Mouse (Mus musculus) MEL (cell line): ENCODE data around the gene Fndc3a. TPM values are rescaled to one million over a fixed set of nuclear protein-coding genes. Genes with fewer than 3 reads are reported as not detected.

Experiments used
- DNase-seq: peaks from one replicate; pipeline ENCODE4 v3.0.0; 2011; ENCODE audit warnings: low read depth, low spot score
- H3K27ac ChIP-seq: 2 replicates; pipeline ENCODE4 v1.5.1; 2012; ENCODE audit warnings: low read depth, mild to moderate bottlenecking, control low read depth, low read length, moderate library complexity; ENCODE audit not compliant: control insufficient read depth
- H3K27me3 ChIP-seq, 2 experiments: fragments of 150-350 bp in 1 of 2; sonication (generic) in 1 of 2; 2 replicates each; pipeline ENCODE4 v1.6.1; 2012; ENCODE audit warnings: low read length in 2 of 2, mild to moderate bottlenecking in 2 of 2, improper control_type of control experiment in 1 of 2, moderate library complexity in 1 of 2; ENCODE audit not compliant: insufficient read depth in 2 of 2, control insufficient read depth in 1 of 2
- H3K36me3 ChIP-seq, 2 experiments: 2 replicates each; pipeline ENCODE4 v1.6.1; 2012 to 2014; ENCODE audit warnings: low read length in 2 of 2, improper control_type of control experiment in 1 of 2, inconsistent platforms in 1 of 2, mild to moderate bottlenecking in 1 of 2; ENCODE audit not compliant: insufficient read depth in 2 of 2, control insufficient read depth in 1 of 2
- H3K4me1 ChIP-seq, 2 experiments: fragments of 150-350 bp in 1 of 2; sonication (generic) in 1 of 2; 2 replicates each; pipeline ENCODE4 v1.6.1; 2012; ENCODE audit warnings: low read length in 2 of 2, improper control_type of control experiment in 1 of 2, mild to moderate bottlenecking in 1 of 2; ENCODE audit not compliant: insufficient read depth in 2 of 2, control insufficient read depth in 1 of 2
- H3K4me3 ChIP-seq, 2 experiments: fragments of 150-350 bp in 1 of 2; sonication (generic) in 1 of 2; 2 replicates each; pipeline ENCODE4 v1.5.1; 2012; ENCODE audit warnings: low read depth in 2 of 2, low read length in 2 of 2, mild to moderate bottlenecking in 2 of 2, moderate library complexity in 2 of 2, control low read depth in 1 of 2, improper control_type of control experiment in 1 of 2; ENCODE audit not compliant: control insufficient read depth in 1 of 2, insufficient read depth in 1 of 2
- H3K79me2 ChIP-seq: 2 replicates; pipeline ENCODE4 v1.6.1; 2012; ENCODE audit warnings: mild to moderate bottlenecking, low read length, moderate library complexity; ENCODE audit not compliant: control insufficient read depth, poor library complexity, insufficient read depth
- H3K9ac ChIP-seq: 2 replicates; pipeline ENCODE4 v1.6.1; 2012; ENCODE audit warnings: low read depth, mild to moderate bottlenecking, control low read depth, low read length, moderate library complexity; ENCODE audit not compliant: control insufficient read depth, poor library complexity, severe bottlenecking
- H3K9me3 ChIP-seq: fragments of 150-350 bp; sonication (generic); replicated peaks from 2 replicates; pipeline ENCODE4 v1.6.1; 2012; ENCODE audit warnings: mild to moderate bottlenecking, low read length, improper control_type of control experiment, moderate library complexity; ENCODE audit not compliant: insufficient read depth
- BHLHE40 ChIP-seq: IDR thresholded peaks from 2 replicates; pipeline ENCODE4 v1.6.1; 2012; ENCODE audit warnings: low read depth, mild to moderate bottlenecking, inconsistent platforms, low read length, improper control_type of control experiment, borderline replicate concordance
- CHD2 ChIP-seq: IDR thresholded peaks from 2 replicates; pipeline ENCODE4 v1.6.1; 2011; ENCODE audit warnings: low read length, improper control_type of control experiment
- CTCF ChIP-seq, 3 experiments: IDR thresholded peaks in 2 of 3; conservative IDR thresholded peaks in 1 of 3; 2 replicates each; pipeline ENCODE4 v1.5.1; 2011 to 2012; ENCODE audit warnings: low read length in 3 of 3, low read depth in 2 of 3, mild to moderate bottlenecking in 2 of 3, improper control_type of control experiment in 1 of 3, inconsistent platforms in 1 of 3, mixed read lengths in 1 of 3, moderate library complexity in 1 of 3; ENCODE audit not compliant: control insufficient read depth in 1 of 3, insufficient read depth in 1 of 3, poor library complexity in 1 of 3, severe bottlenecking in 1 of 3
- E2F4 ChIP-seq: IDR thresholded peaks from 2 replicates; pipeline ENCODE4 v1.6.1; 2011; ENCODE audit warnings: low read depth, low read length, improper control_type of control experiment, borderline replicate concordance
- EP300 ChIP-seq, 2 experiments: IDR thresholded peaks; 2 replicates each; pipeline ENCODE4 v1.6.1; 2011; ENCODE audit warnings: improper control_type of control experiment in 2 of 2, low read length in 2 of 2, low read depth in 1 of 2, mild to moderate bottlenecking in 1 of 2
- ETS1 ChIP-seq: IDR thresholded peaks from 2 replicates; pipeline ENCODE4 v1.6.1; 2012; ENCODE audit warnings: low read depth, mild to moderate bottlenecking, inconsistent platforms, low read length, improper control_type of control experiment, moderate library complexity
- GABPA ChIP-seq: IDR thresholded peaks from 2 replicates; pipeline ENCODE4 v1.6.1; 2012; ENCODE audit warnings: low read depth, mild to moderate bottlenecking, inconsistent platforms, low read length, improper control_type of control experiment, moderate library complexity
- GATA1 ChIP-seq: IDR thresholded peaks from 2 replicates; pipeline ENCODE4 v1.6.1; 2011; ENCODE audit warnings: low read depth, low read length, improper control_type of control experiment
- HCFC1 ChIP-seq: IDR thresholded peaks from 2 replicates; pipeline ENCODE4 v1.6.1; 2012; ENCODE audit warnings: low read depth, mild to moderate bottlenecking, inconsistent platforms, low read length, improper control_type of control experiment, moderate library complexity
- JUND ChIP-seq: IDR thresholded peaks from 2 replicates; pipeline ENCODE4 v1.6.1; 2011; ENCODE audit warnings: low read depth, mild to moderate bottlenecking, improper control_type of control experiment, low read length
- KAT2A ChIP-seq: conservative IDR thresholded peaks from 2 replicates; pipeline ENCODE4 v1.6.1; 2012; ENCODE audit warnings: low read depth, low read length, improper control_type of control experiment, inconsistent platforms
- MAFK ChIP-seq: IDR thresholded peaks from 2 replicates; pipeline ENCODE4 v1.6.1; 2011; ENCODE audit warnings: low read depth, mild to moderate bottlenecking, low read length, improper control_type of control experiment, borderline replicate concordance
- MAZ ChIP-seq: IDR thresholded peaks from 2 replicates; pipeline ENCODE4 v1.6.1; 2012; ENCODE audit warnings: low read depth, mild to moderate bottlenecking, inconsistent platforms, low read length, improper control_type of control experiment
- MYB ChIP-seq: IDR thresholded peaks from 2 replicates; pipeline ENCODE4 v1.6.1; 2011; ENCODE audit warnings: mild to moderate bottlenecking, low read depth, low read length, improper control_type of control experiment
- POLR2A ChIP-seq, 2 experiments: IDR thresholded peaks; 2 replicates each; pipeline ENCODE4 v1.6.1; 2011 to 2012; ENCODE audit warnings: low read length in 2 of 2, mild to moderate bottlenecking in 2 of 2, control low read depth in 1 of 2, improper control_type of control experiment in 1 of 2, low read depth in 1 of 2, moderate library complexity in 1 of 2; ENCODE audit not compliant: control insufficient read depth in 1 of 2, insufficient read depth in 1 of 2, poor library complexity in 1 of 2
- POLR2AphosphoS2 ChIP-seq: IDR thresholded peaks from 2 replicates; pipeline ENCODE4 v1.6.1; 2011; ENCODE audit warnings: low read length, improper control_type of control experiment
- POLR2AphosphoS5 ChIP-seq: IDR thresholded peaks from 2 replicates; pipeline ENCODE4 v1.6.1; 2012; ENCODE audit warnings: low read depth, borderline replicate concordance, mild to moderate bottlenecking, inconsistent platforms, low read length, moderate library complexity, mixed read lengths
- RAD21 ChIP-seq: IDR thresholded peaks from 2 replicates; pipeline ENCODE4 v1.6.1; 2011; ENCODE audit warnings: mild to moderate bottlenecking, low read depth, low read length, improper control_type of control experiment
- SIN3A ChIP-seq: IDR thresholded peaks from 2 replicates; pipeline ENCODE4 v1.6.1; 2012; ENCODE audit warnings: low read length, improper control_type of control experiment, inconsistent platforms
- TBP ChIP-seq: IDR thresholded peaks from 2 replicates; pipeline ENCODE4 v1.8.0; 2011; ENCODE audit warnings: low read depth, low read length, improper control_type of control experiment
- TCF12 ChIP-seq: IDR thresholded peaks from 2 replicates; pipeline ENCODE4 v1.6.1; 2014; ENCODE audit warnings: low read depth, mild to moderate bottlenecking, inconsistent platforms, low read length, improper control_type of control experiment, moderate library complexity
- UBTF ChIP-seq: IDR thresholded peaks from 2 replicates; pipeline ENCODE4 v1.6.1; 2012; ENCODE audit warnings: low read depth, mild to moderate bottlenecking, inconsistent platforms, low read length, improper control_type of control experiment, moderate library complexity, borderline replicate concordance; ENCODE audit not compliant: insufficient read depth
- USF1 ChIP-seq: IDR thresholded peaks from 2 replicates; pipeline ENCODE4 v1.6.1; 2014; ENCODE audit warnings: low read depth, mild to moderate bottlenecking, inconsistent platforms, low read length, improper control_type of control experiment, moderate library complexity
- USF2 ChIP-seq, 2 experiments: IDR thresholded peaks; 2 replicates each; pipeline ENCODE4 v1.6.1; 2011 to 2012; ENCODE audit warnings: improper control_type of control experiment in 2 of 2, low read length in 2 of 2, borderline replicate concordance in 1 of 2, inconsistent platforms in 1 of 2, low read depth in 1 of 2, mild to moderate bottlenecking in 1 of 2; ENCODE audit not compliant: insufficient read depth in 1 of 2
- ZC3H11A ChIP-seq: IDR thresholded peaks from 2 replicates; pipeline ENCODE4 v1.6.1; 2012; ENCODE audit warnings: low read depth, mild to moderate bottlenecking, inconsistent platforms, low read length, improper control_type of control experiment
- ZMIZ1 ChIP-seq: IDR thresholded peaks from 2 replicates; pipeline ENCODE4 v1.6.1; 2012; ENCODE audit warnings: low read depth, mild to moderate bottlenecking, inconsistent platforms, low read length, improper control_type of control experiment, moderate library complexity
- ZNF384 ChIP-seq: IDR thresholded peaks from 2 replicates; pipeline ENCODE4 v1.6.1; 2012; ENCODE audit warnings: low read depth, mild to moderate bottlenecking, inconsistent platforms, low read length, improper control_type of control experiment
- polyA plus RNA-seq, 2 experiments: library from polyadenylated mRNA; stranded (reverse) in 1 of 2; unstranded in 1 of 2; fragments of >175 nt in 1 of 2; fragments of >200 nt in 1 of 2; gene quantifications; 2 replicates each; pipeline versions ENCODE4 v1.2.1 to v1.2.4; 2012; ENCODE audit warnings: low replicate concordance in 2 of 2, low read depth in 1 of 2; ENCODE audit not compliant: insufficient read length in 2 of 2, insufficient read depth in 1 of 2, missing spikeins in 1 of 2
- total RNA-seq: library from RNA; depleted of rRNA; stranded (reverse); fragments of 300-350 nt; gene quantifications from 2 replicates; pipeline ENCODE4 v1.2.3, GENCODE M21; 2012

The Fndc3a gene
- total and polyA plus RNA-seq, 3 experiments, result 4.2 to 9.0 TPM; not detected in 1

DNA sequence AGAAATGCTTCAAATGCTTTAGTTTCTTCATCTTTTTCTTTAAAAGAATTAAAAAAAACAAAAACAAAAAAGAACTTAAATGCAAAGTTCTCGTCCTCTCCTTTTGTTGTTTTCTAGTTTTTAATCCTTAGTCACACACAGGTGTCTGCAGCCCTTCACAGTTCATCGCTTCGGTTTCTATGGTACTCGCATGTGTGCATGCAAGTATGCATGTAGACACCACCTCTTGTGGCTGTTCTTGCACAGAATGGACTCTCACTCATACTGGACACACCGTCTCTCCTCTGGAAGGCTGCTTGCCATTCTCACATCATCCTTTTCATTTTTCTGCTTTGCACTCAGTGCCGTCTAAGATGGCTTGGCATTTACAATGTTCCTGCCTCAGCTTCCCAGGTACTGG lies 126.8 kb downstream of the Fndc3a start:
- Histone ChIP-seq H3K4me3 (no peak overlapping the region), H3K79me2 (no peaks in the 10 kb centered on the region)
- TF ChIP-seq HCFC1 (no peak), TCF12 (no peak), MAFK (no peak), GATA1 (no peak), KAT2A (no peak), GABPA (no peak), JUND (no peak), UBTF (no peak), BHLHE40 (no peak), ZC3H11A (no peak), ZMIZ1 (no peak), EP300 (IDR thresholded peaks at IDR 0.05; ENCODE audit: low read depth in 1 of 2, low read length in 2 of 2) (no peak), TBP (no peak)
- TF ChIP-seq, all 39 proteins: peak for 0
- no peaks in the 10 kb centered on the region; a peak in 2 of 4 replicates for H3K36me3 ChIP-seq
- H3K9ac ChIP-seq, result no peak overlapping the region
- no peak for DNase-seq
- no peaks in the 10 kb centered on the region for H3K9me3 ChIP-seq
- no peaks in the 10 kb centered on the region for H3K4me1 ChIP-seq
- no peak overlapping the region for H3K27ac ChIP-seq
- H3K27me3 ChIP-seq, result no peaks in the 10 kb centered on the region

DNA sequence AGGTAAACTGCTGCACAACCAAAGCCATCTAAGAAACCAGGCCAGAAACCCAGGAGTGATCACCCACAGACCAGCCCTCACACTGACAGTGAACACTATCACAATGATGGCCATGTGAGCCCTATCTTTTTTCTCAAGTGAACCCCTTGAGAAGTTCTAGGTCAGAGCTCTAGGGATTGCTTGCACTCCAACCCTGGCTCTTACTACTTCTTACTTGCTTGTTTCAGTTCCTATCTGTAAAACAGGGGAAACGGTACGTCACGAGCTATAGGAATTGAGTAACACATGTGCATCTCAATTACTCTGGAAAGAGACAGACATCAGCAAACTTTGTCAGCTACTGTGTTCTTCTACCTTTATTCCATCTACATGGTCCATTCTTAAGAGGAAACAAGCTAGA lies 128.8 kb downstream of the Fndc3a start:
- Histone ChIP-seq H3K27ac (no peak overlapping the region), H3K4me1 (no peaks in the 10 kb centered on the region), H3K27me3 (no peaks in the 10 kb centered on the region), H3K36me3 (no peaks in the 10 kb centered on the region; a peak in 1 of 4 replicates), H3K9me3 (no peaks in the 10 kb centered on the region), H3K9ac (no peak overlapping the region), H3K4me3 (no peak overlapping the region), H3K79me2 (no peaks in the 10 kb centered on the region)
- no peak for DNase-seq
- TF ChIP-seq TBP (no peak), POLR2AphosphoS5 (no peak), POLR2AphosphoS2 (no peak), ZMIZ1 (no peak), RAD21 (no peak), GATA1 (no peak), CTCF (IDR thresholded peaks at IDR 0.05 in 2 of 3, conservative IDR thresholded peaks at IDR 0.05 in 1 of 3; ENCODE audit: control insufficient read depth in 1 of 3, insufficient read depth in 1 of 3, low read depth in 2 of 3, low read length in 3 of 3, poor library complexity in 1 of 3, severe bottlenecking in 1 of 3) (no peak), SIN3A (no peak), KAT2A (no peak), USF1 (no peak), POLR2A (IDR thresholded peaks at IDR 0.05; ENCODE audit: control insufficient read depth in 1 of 2, insufficient read depth in 1 of 2, low read depth in 1 of 2, low read length in 2 of 2, poor library complexity in 1 of 2) (no peak), EP300 (IDR thresholded peaks at IDR 0.05; ENCODE audit: low read depth in 1 of 2, low read length in 2 of 2) (no peak), MAZ (no peak), MYB (no peak), USF2 (IDR thresholded peaks at IDR 0.05; ENCODE audit: borderline replicate concordance in 1 of 2, insufficient read depth in 1 of 2, low read depth in 1 of 2, low read length in 2 of 2) (no peak), E2F4 (no peak), ZNF384 (no peak), CHD2 (no peak), ETS1 (no peak)
